Mouse (Mus musculus) kidney, postnatal 14 days (tissue): ENCODE results near the gene Klra6.
"Not testable (repeated sequence)": the region's sequence is repeated elsewhere in the genome, so short reads cannot be mapped to it uniquely, and the experiment has no call there.

Experiments
- DNase-seq: peaks from one replicate; pipeline ENCODE4 v3.0.0; 2022; ENCODE audit warnings: mixed read lengths

The Klra6 gene

DNA sequence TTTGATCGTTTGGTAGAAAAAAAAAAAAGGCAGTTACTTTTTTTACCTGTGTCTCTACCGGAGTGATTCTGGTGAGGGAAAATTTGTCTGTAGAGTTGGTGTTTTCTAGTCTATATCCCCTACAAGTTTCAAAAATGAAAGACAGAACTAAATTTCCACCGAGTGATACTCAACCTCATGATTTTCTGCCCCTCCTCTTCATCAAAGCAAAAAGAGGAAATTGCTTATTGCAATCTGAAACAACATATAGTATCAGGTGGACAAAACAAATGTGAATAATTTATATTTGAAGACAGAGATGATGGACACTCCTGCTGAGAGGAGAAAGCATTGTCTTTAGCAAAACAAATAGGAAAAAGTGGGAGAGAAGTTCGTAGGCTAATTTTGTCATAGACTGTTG is at the start of gene Klra6:
Klra6 (minus strand) TSS at position 101 of the 400 bp plus-strand sequence.
- no peak for DNase-seq

- DNase-seq = not testable (repeated sequence)
Measured at GRCm38 (mm10) chr6:130067171-130067570, 40.4 kb upstream of the Klra6 start, which contains the start of gene Klra4. Gene Klra4, minus strand, starts transcription at chr6:130067271.

DNA sequence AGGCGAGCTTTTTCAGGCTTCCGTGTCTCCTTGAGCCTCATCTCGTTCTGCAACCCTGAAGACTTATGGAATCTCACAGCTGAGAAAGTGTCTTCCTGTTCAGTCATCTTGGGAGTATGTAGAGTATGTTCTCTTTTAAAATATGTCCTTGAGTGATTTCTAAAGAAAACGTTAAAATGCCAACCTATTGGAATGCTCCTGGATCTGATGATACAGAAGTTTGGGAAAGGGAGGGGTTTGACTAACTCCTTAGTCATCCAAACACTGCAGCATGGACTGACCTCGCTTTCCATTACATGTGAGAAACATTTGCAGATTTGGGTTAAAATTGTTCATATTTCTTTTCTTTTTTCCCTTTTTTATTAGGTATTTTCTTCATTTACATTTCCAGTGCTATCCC is 38.4 kb upstream of the Klra6 start:
- no peak for DNase-seq

- DNase-seq = not testable (repeated sequence)
Measured at GRCm38 (mm10) chr6:130035146-130035545, 8.4 kb upstream of the Klra6 start.

DNA sequence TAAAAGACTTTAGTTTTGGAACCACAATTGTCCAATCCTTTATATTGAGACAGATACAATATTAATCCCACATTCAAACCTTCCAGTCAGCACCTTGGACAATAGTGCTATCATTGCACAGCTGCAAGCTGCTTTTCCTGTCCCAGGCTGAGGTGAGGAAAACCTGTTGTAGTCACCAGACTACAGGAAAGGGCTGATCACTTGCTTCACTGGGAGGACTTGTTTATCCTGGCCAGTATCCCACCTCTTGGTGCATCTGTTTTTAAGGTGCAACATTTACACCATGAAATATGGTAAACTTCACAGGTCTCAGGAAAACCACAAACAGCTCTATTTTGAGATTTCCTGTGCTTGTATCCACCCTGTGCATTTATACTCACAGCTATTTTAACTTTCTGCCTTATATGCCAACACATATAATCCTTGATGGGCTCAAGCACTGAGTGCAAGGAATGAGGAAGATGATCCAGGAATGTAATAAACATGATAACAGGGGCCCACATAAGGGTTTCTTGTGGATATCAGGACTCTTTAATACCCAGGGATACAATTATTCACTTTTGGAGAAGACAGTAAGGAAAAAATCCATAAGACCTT is 4.8 kb upstream of the Klra6 start:
- DNase-seq = not testable (repeated sequence)
